Comparison of ENCODE assay signal across 10 mouse cellular contexts in genomic region chr10:80050885-80051617, GRCm38 (mm10). TPM values are rescaled to one million over a fixed set of nuclear protein-coding genes. Genes with fewer than 3 reads are reported as not detected.
DNase-seq lines count a peak whose midpoint lies in the region; ATAC-seq and TF ChIP-seq lines count a peak whose summit lies in the region.
"Had no signal": no experiment of that assay in that cellular context is flagged by ENCODE, and none has a peak within 500 bp of the region (broad histone marks: within the 10 kb centered on the region; RNA-seq: fewer than 3 reads in every experiment).

No protein-coding gene starts in this region.

- no peak; the same call in 1 of the 2 replicates for TF ChIP-seq POLR2A in CH12.LX (IDR thresholded peaks at IDR 0.05; ENCODE audit: low read depth, low read length)

- no peak overlapping the region for H3K4me2 ChIP-seq in heart, embryonic 13.5 days
- H3K4me2 ChIP-seq in CH12.LX (ENCODE audit: insufficient read depth, low read depth, poor library complexity, severe bottlenecking): peak overlapping the region; percentile 60
- no peak overlapping the region for H3K4me2 ChIP-seq in embryonic facial prominence, embryonic 12.5 days (replicated peaks)

- peaks cover 15% of the 10 kb centered on the region for H3K79me2 ChIP-seq in CH12.LX (replicated peaks; ENCODE audit: control insufficient read depth, extremely low read depth, insufficient read depth, poor library complexity, severe bottlenecking)

- TF ChIP-seq RAD21 in CH12.LX (IDR thresholded peaks at IDR 0.05; ENCODE audit: low read depth, low read length): no peak

- no peak for ATAC-seq in heart, embryonic 13.5 days (ENCODE audit: extremely low read depth, insufficient number of reproducible peaks, low FRiP score, low TSS enrichment)
- ATAC-seq in embryonic facial prominence, embryonic 12.5 days (ENCODE audit: insufficient number of reproducible peaks, insufficient read depth, low FRiP score, low TSS enrichment): no peak
- ATAC-seq in erythroid progenitor cell, adult 5-6 weeks (replicated peaks; ENCODE audit: low FRiP score, poor library complexity, severe bottlenecking): no peak

- no peak overlapping the region for H3K4me3 ChIP-seq in heart, embryonic 13.5 days
- no peak overlapping the region for H3K4me3 ChIP-seq in CH12.LX (replicated peaks in 1 of 3; ENCODE audit: low read depth in 2 of 3, low read length in 2 of 3, poor library complexity in 1 of 3)
- no peak overlapping the region for H3K4me3 ChIP-seq in embryonic facial prominence, embryonic 12.5 days
- no peak overlapping the region; the same call in 1 of the 2 replicates for H3K4me3 ChIP-seq in limb, embryonic 10.5 days

- dilution Hi-C loops in CH12.LX (cut with MboI; ENCODE audit: extremely low pct_ligation_motif_present, extremely low pct_unique_long_range_greater_than_20kb, low sequenced_read_pairs): no loop called here

- in situ Hi-C loops in CH12.LX (cut with MboI; ENCODE audit: low pct_ligation_motif_present, low pct_unique_long_range_greater_than_20kb, low sequenced_read_pairs): no loop called here

- DNase-seq in heart, adult 18-20 months: no peak
- no peak for DNase-seq in CH12.LX (ENCODE audit: extremely low read depth)
- DNase-seq in limb, embryonic 10.5 days (ENCODE audit: low spot score): no peak
- DNase-seq in cerebellum, adult 9-10 months: no peak
- DNase-seq in embryo, embryonic 9.5 days (ENCODE audit: extremely low spot score): no peak
- DNase-seq: cerebellum, adult 11 months had no signal

- H3K9me3 ChIP-seq in heart, embryonic 13.5 days: no peaks in the 10 kb centered on the region
- H3K9me3 ChIP-seq in CH12.LX (replicated peaks; ENCODE audit: low read length): no peaks in the 10 kb centered on the region
- no peaks in the 10 kb centered on the region for H3K9me3 ChIP-seq in embryonic facial prominence, embryonic 12.5 days
- H3K9me3 ChIP-seq in limb, embryonic 10.5 days (replicated peaks): no peaks in the 10 kb centered on the region
- H3K9me3 ChIP-seq: G1E had no signal

- peaks cover 10% of the 10 kb centered on the region for H3K36me3 ChIP-seq in heart, embryonic 13.5 days
- H3K36me3 ChIP-seq in CH12.LX (replicated peaks in 1 of 2; ENCODE audit: control insufficient read depth in 1 of 2, insufficient read depth in 1 of 2, low read length in 1 of 2): peaks cover 9 to 14% of the 10 kb centered on the region in 2 experiments
- peaks cover 6% of the 10 kb centered on the region; the same call in 1 of the 2 replicates for H3K36me3 ChIP-seq in embryonic facial prominence, embryonic 12.5 days
- peaks cover 10% of the 10 kb centered on the region for H3K36me3 ChIP-seq in limb, embryonic 10.5 days

- peaks cover 69% of the 10 kb centered on the region for H3K4me1 ChIP-seq in heart, embryonic 13.5 days
- peaks cover 16 to 63% of the 10 kb centered on the region in 2 experiments for H3K4me1 ChIP-seq in CH12.LX (ENCODE audit: control insufficient read depth in 1 of 2, insufficient read depth in 2 of 2)
- peaks cover 28% of the 10 kb centered on the region for H3K4me1 ChIP-seq in embryonic facial prominence, embryonic 12.5 days
- peaks cover 73% of the 10 kb centered on the region for H3K4me1 ChIP-seq in limb, embryonic 10.5 days

- no peaks in the 10 kb centered on the region for H3K27me3 ChIP-seq in heart, embryonic 13.5 days (replicated peaks)
- no peaks in the 10 kb centered on the region for H3K27me3 ChIP-seq in CH12.LX (replicated peaks)
- H3K27me3 ChIP-seq in embryonic facial prominence, embryonic 12.5 days: no peaks in the 10 kb centered on the region
- H3K27me3 ChIP-seq in limb, embryonic 10.5 days (ENCODE audit: low read depth, poor library complexity, severe bottlenecking): peaks cover 17% of the 10 kb centered on the region

- no peak for TF ChIP-seq EP300 in CH12.LX (IDR thresholded peaks at IDR 0.05; ENCODE audit: low read length)

- H3K27ac ChIP-seq in heart, embryonic 13.5 days (replicated peaks): peak overlapping the region; percentile 78
- H3K27ac ChIP-seq in CH12.LX (ENCODE audit: insufficient read depth, low read depth): peak overlapping the region; percentile 92
- peak overlapping the region; percentile 55 for H3K27ac ChIP-seq in embryonic facial prominence, embryonic 12.5 days
- H3K27ac ChIP-seq in limb, embryonic 10.5 days: peak overlapping the region; percentile 65

- peak overlapping the region; percentile 58 for H3K9ac ChIP-seq in heart, embryonic 13.5 days
- H3K9ac ChIP-seq in CH12.LX (ENCODE audit: insufficient read depth, low read depth): peak overlapping the region; percentile 75
- no peak overlapping the region for H3K9ac ChIP-seq in embryonic facial prominence, embryonic 12.5 days

- WGBS in heart, embryonic 13.5 days: 40% methylated on average over 15 of the region's 15 CpGs
- WGBS in embryonic facial prominence, embryonic 12.5 days: 24% methylated on average over 15 of the region's 15 CpGs
- WGBS in limb, embryonic 10.5 days: 27% methylated on average over 15 of the region's 15 CpGs

- TF ChIP-seq CTCF in CH12.LX (conservative IDR thresholded peaks at IDR 0.05 in 1 of 2, IDR thresholded peaks at IDR 0.05 in 1 of 2; ENCODE audit: low read depth in 2 of 2, low read length in 2 of 2): no peak

TF ChIP-seq in CH12.LX, 34 proteins besides CTCF, POLR2A, EP300 and RAD21 (continues in another document):
- TF ChIP-seq SMC3 (IDR thresholded peaks at IDR 0.05; ENCODE audit: low read depth, low read length) (no peak), TBP (conservative IDR thresholded peaks at IDR 0.05; ENCODE audit: low read depth, low read length) (no peak), USF1 (IDR thresholded peaks at IDR 0.05; ENCODE audit: low read depth, low read length) (no peak), TCF12 (IDR thresholded peaks at IDR 0.05; ENCODE audit: low read depth, low read length) (0 out of 2 replicates have a peak, but pooled peaks have one; percentile 21)

RNA-seq across cellular contexts. Expression of gene Gpx4, which starts 4.1 kb away (rescaled TPM):
- 691 and 741 TPM in 2 replicates for polyA plus RNA-seq in heart, embryonic 13.5 days (2015; fragmentation: Nextera tagmentation; extraction: Ambion mirVana)
- 1,000 to 10,000 TPM in 1 of 2 experiments, 100 to 1,000 TPM in 1; 983 to 1,022 TPM for total RNA-seq in heart, adult 18-20 months (2021)
- total RNA-seq in CH12.LX (2012; rRNA removed) (368 and 459 TPM in 2 replicates), CH12.LX (2014; rRNA removed) (352 and 386 TPM in 2 replicates)
- polyA plus RNA-seq in CH12.LX (2012; ENCODE audit: insufficient read length, low read depth): 332 and 353 TPM in 2 replicates
- polyA plus RNA-seq in embryonic facial prominence, embryonic 12.5 days (2016; fragmentation: Nextera tagmentation; extraction: Ambion mirVana): 475 and 505 TPM in 2 replicates
- 589 and 631 TPM in 2 replicates for polyA plus RNA-seq in limb, embryonic 10.5 days (2016; fragmentation: Nextera tagmentation; extraction: Ambion mirVana)
- total RNA-seq in erythroid progenitor cell, adult 5-6 weeks (2015; ENCODE audit: low replicate concordance): 371 and 490 TPM in 2 replicates
- 239 and 372 TPM in 2 replicates for total RNA-seq in erythroid progenitor cell, adult 5-6 weeks (2017; ENCODE audit: low replicate concordance)

RNA-seq across cellular contexts. Expression of gene Polr2e, which starts 11.5 kb away (rescaled TPM):
- polyA plus RNA-seq in heart, embryonic 13.5 days (2015; fragmentation: Nextera tagmentation; extraction: Ambion mirVana): 149 and 154 TPM in 2 replicates
- 10 to 100 TPM; 92.9 to 97.6 TPM for total RNA-seq in heart, adult 18-20 months (2021)
- 127 and 132 TPM in 2 replicates for total RNA-seq in CH12.LX (2012; rRNA removed)
- total RNA-seq in CH12.LX (2014; rRNA removed): 98.3 and 105 TPM in 2 replicates
- polyA plus RNA-seq in CH12.LX (2012; ENCODE audit: insufficient read length, low read depth): 194 and 227 TPM in 2 replicates
- polyA plus RNA-seq in embryonic facial prominence, embryonic 12.5 days (2016; fragmentation: Nextera tagmentation; extraction: Ambion mirVana): 227 and 245 TPM in 2 replicates
- polyA plus RNA-seq in limb, embryonic 10.5 days (2016; fragmentation: Nextera tagmentation; extraction: Ambion mirVana): 319 and 357 TPM in 2 replicates
- 18.4 and 20.5 TPM in 2 replicates for total RNA-seq in erythroid progenitor cell, adult 5-6 weeks (2015; ENCODE audit: low replicate concordance)
- total RNA-seq in erythroid progenitor cell, adult 5-6 weeks (2017; ENCODE audit: low replicate concordance): 14.6 and 28.4 TPM in 2 replicates

RNA-seq across cellular contexts. Expression of gene Arhgap45, which starts 34.6 kb away (rescaled TPM):
- polyA plus RNA-seq in heart, embryonic 13.5 days (2015; fragmentation: Nextera tagmentation; extraction: Ambion mirVana): 5.5 and 6.5 TPM in 2 replicates
- total RNA-seq in heart, adult 18-20 months (2021): 1 to 10 TPM; 3.1 to 8.7 TPM
- total RNA-seq in CH12.LX (2012; rRNA removed) (23.4 and 25.9 TPM in 2 replicates), CH12.LX (2014; rRNA removed) (10.3 and 11.8 TPM in 2 replicates)
- 20.2 and 21.2 TPM in 2 replicates for polyA plus RNA-seq in CH12.LX (2012; ENCODE audit: insufficient read length, low read depth)
- polyA plus RNA-seq in embryonic facial prominence, embryonic 12.5 days (2016; fragmentation: Nextera tagmentation; extraction: Ambion mirVana): 7.1 and 8.1 TPM in 2 replicates
- polyA plus RNA-seq in limb, embryonic 10.5 days (2016; fragmentation: Nextera tagmentation; extraction: Ambion mirVana): 14.9 and 15.5 TPM in 2 replicates
- total RNA-seq in erythroid progenitor cell, adult 5-6 weeks (2015; ENCODE audit: low replicate concordance): 23.4 and 23.9 TPM in 2 replicates
- 16.0 and 28.8 TPM in 2 replicates for total RNA-seq in erythroid progenitor cell, adult 5-6 weeks (2017; ENCODE audit: low replicate concordance)

RNA-seq across cellular contexts. Expression of gene Sbno2, which starts 54.3 kb away (rescaled TPM):
- polyA plus RNA-seq in heart, embryonic 13.5 days (2015; fragmentation: Nextera tagmentation; extraction: Ambion mirVana): 9.1 and 10.1 TPM in 2 replicates
- total RNA-seq in heart, adult 18-20 months (2021): 10 to 100 TPM in 1 of 2 experiments, 1 to 10 TPM in 1; 9.0 to 10.1 TPM
- total RNA-seq in CH12.LX (2012; rRNA removed) (20.7 and 22.6 TPM in 2 replicates), CH12.LX (2014; rRNA removed) (9.0 and 9.7 TPM in 2 replicates)
- polyA plus RNA-seq in CH12.LX (2012; ENCODE audit: insufficient read length, low read depth): 21.1 and 24.2 TPM in 2 replicates
- 15.2 and 16.1 TPM in 2 replicates for polyA plus RNA-seq in embryonic facial prominence, embryonic 12.5 days (2016; fragmentation: Nextera tagmentation; extraction: Ambion mirVana)
- polyA plus RNA-seq in limb, embryonic 10.5 days (2016; fragmentation: Nextera tagmentation; extraction: Ambion mirVana): 17.1 and 18.4 TPM in 2 replicates
- total RNA-seq in erythroid progenitor cell, adult 5-6 weeks (2015; ENCODE audit: low replicate concordance): 19.5 and 21.8 TPM in 2 replicates
- 34.3 and 36.1 TPM in 2 replicates for total RNA-seq in erythroid progenitor cell, adult 5-6 weeks (2017; ENCODE audit: low replicate concordance)

RNA-seq across cellular contexts. Expression of gene Abca7, which starts 54.8 kb away (rescaled TPM):
- 2.2 and 2.6 TPM in 2 replicates for polyA plus RNA-seq in heart, embryonic 13.5 days (2015; fragmentation: Nextera tagmentation; extraction: Ambion mirVana)
- 1 to 10 TPM; 6.5 to 7.6 TPM for total RNA-seq in heart, adult 18-20 months (2021)
- total RNA-seq in CH12.LX (2012; rRNA removed) (6.8 and 7.0 TPM in 2 replicates), CH12.LX (2014; rRNA removed) (2.3 TPM in 2 replicates)
- polyA plus RNA-seq in CH12.LX (2012; ENCODE audit: insufficient read length, low read depth): 5.4 and 6.1 TPM in 2 replicates
- 2.6 and 3.9 TPM in 2 replicates for polyA plus RNA-seq in embryonic facial prominence, embryonic 12.5 days (2016; fragmentation: Nextera tagmentation; extraction: Ambion mirVana)
- 2.0 and 2.3 TPM in 2 replicates for polyA plus RNA-seq in limb, embryonic 10.5 days (2016; fragmentation: Nextera tagmentation; extraction: Ambion mirVana)
- 44.0 and 58.4 TPM in 2 replicates for total RNA-seq in erythroid progenitor cell, adult 5-6 weeks (2015; ENCODE audit: low replicate concordance)
- 58.6 and 71.8 TPM in 2 replicates for total RNA-seq in erythroid progenitor cell, adult 5-6 weeks (2017; ENCODE audit: low replicate concordance)
